Mouse (Mus musculus): ENCODE results near the gene Gtsf1. TPM values are rescaled to one million over a fixed set of nuclear protein-coding genes. Genes with fewer than 3 reads are reported as not detected.

Gtsf1 gene
- 0.33 TPM for polyA plus RNA-seq (2012; fragmentation: generic; extraction: Trizol)
- long read RNA-seq, experiment 1 = 0 reads
- long read RNA-seq, experiment 2, partial matches to known transcripts = 0 of 2 reads
- long read RNA-seq, experiment 2, other reads (novel, unspliced or antisense) = 2 of 2 reads

GRCm38 (mm10) chr15:103430241-103430640, at the start of gene Gtsf1:
Gene Gtsf1, minus strand, starts transcription at chr15:103430470.
- H3K79me3 ChIP-seq (ENCODE audit: low read depth) = no peaks in the 10 kb centered on the region
- H3ac ChIP-seq (ENCODE audit: control insufficient read depth, insufficient read length, low read depth) = no peak within 1 kb of the TSS
- H3K27me3 ChIP-seq (ENCODE audit: control insufficient read depth, insufficient read depth, insufficient read length) = no peaks in the 10 kb centered on the region
- no peaks in the 10 kb centered on the region for H3K36me3 ChIP-seq (ENCODE audit: control insufficient read depth, insufficient read depth)
- TF ChIP-seq CEBPB (IDR thresholded peaks at IDR 0.05; ENCODE audit: low read depth) (no peak), MAX (IDR thresholded peaks at IDR 0.05) (no peak), FOSL1 (IDR thresholded peaks at IDR 0.05; ENCODE audit: insufficient read depth, low read length, poor library complexity, severe bottlenecking) (no peak), CTCF (IDR thresholded peaks at IDR 0.05; ENCODE audit: control insufficient read depth, insufficient read depth, insufficient read length) (no peak), USF1 (IDR thresholded peaks at IDR 0.05; ENCODE audit: low read depth) (no peak), MYOG (IDR thresholded peaks at IDR 0.05; ENCODE audit: control insufficient read depth, extremely low read depth, insufficient read length) (no peak), MYOD1 (IDR thresholded peaks at IDR 0.05; ENCODE audit: control insufficient read depth, insufficient read length, low read depth) (no peak)
- H3K79me2 ChIP-seq (ENCODE audit: control insufficient read depth, insufficient read depth) = no peaks in the 10 kb centered on the region
- no peak within 1 kb of the TSS for H3K4me3 ChIP-seq (ENCODE audit: insufficient read depth, poor library complexity, severe bottlenecking)

GRCm38 (mm10) chr15:103479080-103479606, 48.9 kb upstream of the Gtsf1 start:
- Histone ChIP-seq H3K36me3 (ENCODE audit: control insufficient read depth, insufficient read depth) (no peaks in the 10 kb centered on the region), H3ac (ENCODE audit: control insufficient read depth, insufficient read length, low read depth) (no peak overlapping the region), H3K79me3 (ENCODE audit: low read depth) (no peaks in the 10 kb centered on the region), H3K79me2 (ENCODE audit: control insufficient read depth, insufficient read depth) (no peaks in the 10 kb centered on the region), H3K4me3 (ENCODE audit: insufficient read depth, poor library complexity, severe bottlenecking) (no peak overlapping the region), H3K27me3 (ENCODE audit: control insufficient read depth, insufficient read depth, insufficient read length) (no peaks in the 10 kb centered on the region)
- TF ChIP-seq USF1 (IDR thresholded peaks at IDR 0.05; ENCODE audit: low read depth) = no peak
- no peak for TF ChIP-seq MYOG (IDR thresholded peaks at IDR 0.05; ENCODE audit: control insufficient read depth, extremely low read depth, insufficient read length)
- TF ChIP-seq CTCF (IDR thresholded peaks at IDR 0.05; ENCODE audit: control insufficient read depth, insufficient read depth, insufficient read length) = no peak
- no peak for TF ChIP-seq FOSL1 (IDR thresholded peaks at IDR 0.05; ENCODE audit: insufficient read depth, low read length, poor library complexity, severe bottlenecking)
- no peak for TF ChIP-seq MYOD1 (IDR thresholded peaks at IDR 0.05; ENCODE audit: control insufficient read depth, insufficient read length, low read depth)
- no peak for TF ChIP-seq CEBPB (IDR thresholded peaks at IDR 0.05; ENCODE audit: low read depth)
- TF ChIP-seq MAX (IDR thresholded peaks at IDR 0.05) = no peak

- no peak overlapping the region for H3ac ChIP-seq (ENCODE audit: control insufficient read depth, insufficient read length, low read depth)
- no peak for TF ChIP-seq CEBPB (IDR thresholded peaks at IDR 0.05; ENCODE audit: low read depth)
- no peak overlapping the region for H3K4me3 ChIP-seq (ENCODE audit: insufficient read depth, poor library complexity, severe bottlenecking)
- H3K27me3 ChIP-seq (ENCODE audit: control insufficient read depth, insufficient read depth, insufficient read length) = no peaks in the 10 kb centered on the region
- no peaks in the 10 kb centered on the region for H3K36me3 ChIP-seq (ENCODE audit: control insufficient read depth, insufficient read depth)
- H3K79me2 ChIP-seq (ENCODE audit: control insufficient read depth, insufficient read depth) = no peaks in the 10 kb centered on the region
- no peaks in the 10 kb centered on the region for H3K79me3 ChIP-seq (ENCODE audit: low read depth)
These were observed 43.5 kb upstream of the Gtsf1 start for GRCm38 (mm10) chr15:103473769-103474168.

GRCm38 (mm10) chr15:103473182-103473581, 42.9 kb upstream of the Gtsf1 start:
- TF ChIP-seq CTCF (IDR thresholded peaks at IDR 0.05; ENCODE audit: control insufficient read depth, insufficient read depth, insufficient read length) (no peak), MAX (IDR thresholded peaks at IDR 0.05) (no peak), USF1 (IDR thresholded peaks at IDR 0.05; ENCODE audit: low read depth) (no peak), CEBPB (IDR thresholded peaks at IDR 0.05; ENCODE audit: low read depth) (no peak), MYOG (IDR thresholded peaks at IDR 0.05; ENCODE audit: control insufficient read depth, extremely low read depth, insufficient read length) (no peak), MYOD1 (IDR thresholded peaks at IDR 0.05; ENCODE audit: control insufficient read depth, insufficient read length, low read depth) (no peak), FOSL1 (IDR thresholded peaks at IDR 0.05; ENCODE audit: insufficient read depth, low read length, poor library complexity, severe bottlenecking) (no peak)
- no peaks in the 10 kb centered on the region for H3K36me3 ChIP-seq (ENCODE audit: control insufficient read depth, insufficient read depth)
- no peaks in the 10 kb centered on the region for H3K27me3 ChIP-seq (ENCODE audit: control insufficient read depth, insufficient read depth, insufficient read length)
- no peaks in the 10 kb centered on the region for H3K79me3 ChIP-seq (ENCODE audit: low read depth)
- H3ac ChIP-seq (ENCODE audit: control insufficient read depth, insufficient read length, low read depth) = no peak overlapping the region
- H3K4me3 ChIP-seq (ENCODE audit: insufficient read depth, poor library complexity, severe bottlenecking) = no peak overlapping the region
- no peaks in the 10 kb centered on the region for H3K79me2 ChIP-seq (ENCODE audit: control insufficient read depth, insufficient read depth)

- no peak overlapping the region for H3K4me3 ChIP-seq (ENCODE audit: insufficient read depth, poor library complexity, severe bottlenecking)
- H3K79me2 ChIP-seq (ENCODE audit: control insufficient read depth, insufficient read depth) = no peaks in the 10 kb centered on the region
- no peak overlapping the region for H3ac ChIP-seq (ENCODE audit: control insufficient read depth, insufficient read length, low read depth)
- TF ChIP-seq CTCF (IDR thresholded peaks at IDR 0.05; ENCODE audit: control insufficient read depth, insufficient read depth, insufficient read length) (no peak), CEBPB (IDR thresholded peaks at IDR 0.05; ENCODE audit: low read depth) (no peak), USF1 (IDR thresholded peaks at IDR 0.05; ENCODE audit: low read depth) (no peak), MAX (IDR thresholded peaks at IDR 0.05) (no peak)
- H3K79me3 ChIP-seq (ENCODE audit: low read depth) = no peaks in the 10 kb centered on the region
- H3K27me3 ChIP-seq (ENCODE audit: control insufficient read depth, insufficient read depth, insufficient read length) = no peaks in the 10 kb centered on the region
- no peaks in the 10 kb centered on the region for H3K36me3 ChIP-seq (ENCODE audit: control insufficient read depth, insufficient read depth)
These were observed 42.0 kb upstream of the Gtsf1 start for GRCm38 (mm10) chr15:103472265-103472664.

- Histone ChIP-seq H3K27me3 (ENCODE audit: control insufficient read depth, insufficient read depth, insufficient read length) (no peaks in the 10 kb centered on the region), H3K36me3 (ENCODE audit: control insufficient read depth, insufficient read depth) (no peaks in the 10 kb centered on the region), H3K4me3 (ENCODE audit: insufficient read depth, poor library complexity, severe bottlenecking) (no peak overlapping the region), H3K79me3 (ENCODE audit: low read depth) (no peaks in the 10 kb centered on the region), H3K79me2 (ENCODE audit: control insufficient read depth, insufficient read depth) (no peaks in the 10 kb centered on the region), H3ac (ENCODE audit: control insufficient read depth, insufficient read length, low read depth) (no peak overlapping the region)
- TF ChIP-seq CEBPB (IDR thresholded peaks at IDR 0.05; ENCODE audit: low read depth) (no peak), MYOG (IDR thresholded peaks at IDR 0.05; ENCODE audit: control insufficient read depth, extremely low read depth, insufficient read length) (no peak), MYOD1 (IDR thresholded peaks at IDR 0.05; ENCODE audit: control insufficient read depth, insufficient read length, low read depth) (peak; percentile 41), MAX (IDR thresholded peaks at IDR 0.05) (no peak)
These were observed 41.4 kb upstream of the Gtsf1 start for GRCm38 (mm10) chr15:103471488-103472194.
